Mouse (Mus musculus) ES-E14 (cell line): Measurements from ENCODE around the gene Dnajc30. TPM values are rescaled to one million over a fixed set of nuclear protein-coding genes. Genes with fewer than 3 reads are reported as not detected.

Experiments used
- DNase-seq: peaks from one replicate; pipeline ENCODE4 v3.0.0-alpha.2; 2013; ENCODE audit warnings: low read depth, low spot score
- H3K27ac ChIP-seq: 2 replicates; pipeline ENCODE4 v1.5.1; 2012; ENCODE audit warnings: low read depth, mild to moderate bottlenecking, low read length, moderate library complexity, mixed read lengths; ENCODE audit not compliant: poor library complexity, insufficient read depth, severe bottlenecking
- H3K36me3 ChIP-seq: 2 replicates; pipeline ENCODE4 v1.6.1; 2012; ENCODE audit warnings: mild to moderate bottlenecking, low read length, moderate library complexity, mixed read lengths; ENCODE audit not compliant: control insufficient read depth, poor library complexity, insufficient read depth, severe bottlenecking
- H3K4me1 ChIP-seq, 2 experiments: fragments of 150-350 bp in 1 of 2; sonication (generic) in 1 of 2; 2 replicates each; pipeline ENCODE4 v1.6.1; 2012; ENCODE audit warnings: low read length in 2 of 2, mild to moderate bottlenecking in 1 of 2, mixed read lengths in 1 of 2; ENCODE audit not compliant: control insufficient read depth in 2 of 2, insufficient read depth in 2 of 2, poor library complexity in 1 of 2
- H3K4me3 ChIP-seq, 2 experiments: fragments of 150-350 bp in 1 of 2; sonication (generic) in 1 of 2; 2 replicates each; pipeline ENCODE4 v1.5.1; 2012; ENCODE audit warnings: low read length in 2 of 2, low read depth in 1 of 2, mild to moderate bottlenecking in 1 of 2, mixed read lengths in 1 of 2; ENCODE audit not compliant: insufficient read depth in 1 of 2, poor library complexity in 1 of 2, severe bottlenecking in 1 of 2
- H3K9ac ChIP-seq: 2 replicates; pipeline ENCODE4 v1.6.1; 2012; ENCODE audit warnings: low read depth, mild to moderate bottlenecking, low read length, mixed read lengths; ENCODE audit not compliant: poor library complexity, insufficient read depth, severe bottlenecking
- H3K9me3 ChIP-seq: fragments of 150-350 bp; sonication (generic); 2 replicates; pipeline ENCODE4 v1.6.1; 2012; ENCODE audit warnings: low read depth, mild to moderate bottlenecking, low read length; ENCODE audit not compliant: control insufficient read depth, insufficient read depth
- CHD2 ChIP-seq: IDR thresholded peaks from 2 replicates; pipeline ENCODE4 v1.6.1; 2014; ENCODE audit warnings: mild to moderate bottlenecking, low read depth, low read length, inconsistent platforms
- HCFC1 ChIP-seq: IDR thresholded peaks from 2 replicates; pipeline ENCODE4 v1.6.1; 2012; ENCODE audit warnings: low read length, inconsistent platforms, borderline replicate concordance; ENCODE audit not compliant: insufficient read depth
- MAFK ChIP-seq: IDR thresholded peaks from 2 replicates; pipeline ENCODE4 v1.6.1; 2014; ENCODE audit warnings: mild to moderate bottlenecking, low read depth, low read length, inconsistent platforms; ENCODE audit not compliant: insufficient read depth
- ZC3H11A ChIP-seq: IDR thresholded peaks from 2 replicates; pipeline ENCODE4 v1.6.1; 2012; ENCODE audit warnings: low read depth, mild to moderate bottlenecking, inconsistent platforms, low read length, borderline replicate concordance
- ZNF384 ChIP-seq: IDR thresholded peaks from 2 replicates; pipeline ENCODE4 v1.6.1; 2012; ENCODE audit warnings: low read depth, low read length, inconsistent platforms
- in situ Hi-C, 2 experiments: fragments of 600-800 bp; cut with MboI; formaldehyde crosslinking; loops; one replicate each; pipeline ENCODE4 v1.15.1; 2025; ENCODE audit warnings: low sequenced_read_pairs in 2 of 2, inconsistent platforms in 1 of 2; ENCODE audit not compliant: unreplicated experiment in 2 of 2
- total RNA-seq: library from RNA; depleted of rRNA; stranded (reverse); fragments of 300-350 nt; gene quantifications from 2 replicates; pipeline ENCODE4 v1.2.3, GENCODE M21; 2012; rRNA removed

Dnajc30 gene
- total RNA-seq, 1 experiment = 8.3 TPM

DNA sequence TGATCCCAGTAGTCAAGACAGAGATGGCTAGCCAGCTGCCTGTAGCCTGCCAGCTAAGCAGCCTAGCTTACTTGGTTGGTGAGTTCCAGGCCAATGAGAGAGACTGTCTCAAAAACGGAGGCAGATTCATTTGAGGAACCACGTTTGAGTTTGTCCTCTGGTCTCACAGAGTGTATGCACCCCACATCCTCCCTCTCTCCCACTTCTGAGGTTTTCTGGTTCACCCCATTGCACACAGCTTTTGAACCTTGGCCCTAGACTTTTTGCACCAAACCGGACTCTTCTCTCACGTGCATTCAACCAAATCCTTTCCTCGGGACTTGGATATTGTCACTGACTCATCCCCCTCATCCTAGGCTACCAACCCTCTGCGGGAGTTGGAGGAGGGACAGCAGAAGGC lies 46.0 kb downstream of the Dnajc30 start:
- Histone ChIP-seq H3K36me3 (no peaks in the 10 kb centered on the region), H3K9ac (no peak overlapping the region), H3K4me3 (no peak overlapping the region), H3K4me1 (peaks cover 0 to 12% of the 10 kb centered on the region in 2 experiments; a peak in 2 of 4 replicates), H3K9me3 (no peaks in the 10 kb centered on the region), H3K27ac (no peak overlapping the region)
- TF ChIP-seq HCFC1 = no peak
- TF ChIP-seq MAFK = no peak
- TF ChIP-seq ZNF384 = no peak
- TF ChIP-seq CHD2 = no peak
- no peak for TF ChIP-seq ZC3H11A
- in situ Hi-C loops = no loop called here
- no peak for DNase-seq

- in situ Hi-C loops = no loop called here
- TF ChIP-seq CHD2 = no peak
- TF ChIP-seq HCFC1 = no peak
- no peak for TF ChIP-seq ZC3H11A
- no peak for TF ChIP-seq ZNF384
- TF ChIP-seq MAFK = no peak
- Histone ChIP-seq H3K36me3 (no peaks in the 10 kb centered on the region), H3K4me1 (peaks cover 0 to 13% of the 10 kb centered on the region in 2 experiments; a peak in 3 of 4 replicates), H3K27ac (no peak overlapping the region), H3K9ac (no peak overlapping the region), H3K9me3 (no peaks in the 10 kb centered on the region), H3K4me3 (no peak overlapping the region)
- no peak for DNase-seq
Observed at GRCm38 (mm10) chr5:135113782-135114181, 49.8 kb downstream of the Dnajc30 start.

GRCm38 (mm10) chr5:135115241-135115640 lies 51.2 kb downstream of the Dnajc30 start:
- Histone ChIP-seq H3K4me3 (no peak overlapping the region), H3K27ac (no peak overlapping the region), H3K9ac (no peak overlapping the region), H3K9me3 (no peaks in the 10 kb centered on the region), H3K36me3 (no peaks in the 10 kb centered on the region), H3K4me1 (peaks cover 0 to 9% of the 10 kb centered on the region in 2 experiments; a peak in 3 of 4 replicates)
- no peak for TF ChIP-seq CHD2
- no peak for TF ChIP-seq ZNF384
- no peak for TF ChIP-seq ZC3H11A
- TF ChIP-seq HCFC1 = no peak
- TF ChIP-seq MAFK = no peak
- no peak for DNase-seq
- in situ Hi-C loops = no loop called here

Other genes starting within 250 kb of the Dnajc30 start
- gene Tmem270, start 157.5 kb upstream of the Dnajc30 start, total RNA-seq = not detected in 2 replicates
- gene Cldn13, start 148.7 kb upstream of the Dnajc30 start, total RNA-seq = not detected in 2 replicates
- gene Mettl27, start 131.8 kb upstream of the Dnajc30 start, total RNA-seq = 15.6 and 17.3 TPM in 2 replicates
- gene Cldn4, start 117.3 kb upstream of the Dnajc30 start, total RNA-seq = 150 and 350 TPM in 2 replicates
- 8.4 and 24.1 TPM in 2 replicates for gene Cldn3, start 78.0 kb upstream of the Dnajc30 start, total RNA-seq
- 64.8 and 105 TPM in 2 replicates for gene Abhd11, start 55.0 kb upstream of the Dnajc30 start, total RNA-seq
- 9.5 and 14.6 TPM in 2 replicates for gene Stx1a, start 40.7 kb upstream of the Dnajc30 start, total RNA-seq
- gene Bud23, start 757 bp downstream of the Dnajc30 start, total RNA-seq = 110 and 112 TPM in 2 replicates
- gene Vps37d, start 14.1 kb downstream of the Dnajc30 start, total RNA-seq = 2.0 and 3.0 TPM in 2 replicates
- gene Mlxipl, start 25.7 kb downstream of the Dnajc30 start, total RNA-seq = 7.6 and 11.7 TPM in 2 replicates
- gene Tbl2, start 85.5 kb downstream of the Dnajc30 start, total RNA-seq = 49.6 and 99.0 TPM in 2 replicates
- gene Bcl7b, start 104.1 kb downstream of the Dnajc30 start, total RNA-seq = 15.0 and 17.5 TPM in 2 replicates
- 63.1 and 70.1 TPM in 2 replicates for gene Baz1b, start 123.1 kb downstream of the Dnajc30 start, total RNA-seq
- 9.4 and 18.2 TPM in 2 replicates for gene Fzd9, start 187.0 kb downstream of the Dnajc30 start, total RNA-seq